In genomic region chr4:115742658-115743057, GRCm38 (mm10) we compare ENCODE assay signal across 28 mouse cellular contexts. TPM values are rescaled to one million over a fixed set of nuclear protein-coding genes. Genes with fewer than 3 reads are reported as not detected.
DNase-seq lines count a peak whose midpoint lies in the region; ATAC-seq and TF ChIP-seq lines count a peak whose summit lies in the region.
"Had no signal": no experiment of that assay in that cellular context is flagged by ENCODE, and none has a peak within 500 bp of the region (broad histone marks: within the 10 kb centered on the region; RNA-seq: fewer than 3 reads in every experiment).

No protein-coding gene starts in this region.

- no peak overlapping the region for H3K9ac ChIP-seq in heart, adult 2 months (ENCODE audit: low read depth, low read length)
- no peak overlapping the region for H3K9ac ChIP-seq in liver, postnatal 0 days (replicated peaks)
- H3K9ac ChIP-seq in MEL (ENCODE audit: control insufficient read depth, low read depth, low read length, poor library complexity, severe bottlenecking): no peak overlapping the region
- H3K9ac ChIP-seq in intestine, postnatal 0 days (ENCODE audit: low read depth, low read length): no peak overlapping the region
- H3K9ac ChIP-seq: limb, embryonic 12.5 days; neural tube, embryonic 15.5 days; stomach, embryonic 15.5 days had no signal

- TF ChIP-seq EP300 in heart, adult 2 months (IDR thresholded peaks at IDR 0.05; ENCODE audit: insufficient read depth, low read depth, low read length): no peak
- TF ChIP-seq EP300 in liver, postnatal 0 days (IDR thresholded peaks at IDR 0.05; ENCODE audit: low read depth): no peak
- no peak for TF ChIP-seq EP300 in MEL (IDR thresholded peaks at IDR 0.05; ENCODE audit: low read depth in 1 of 2, low read length in 2 of 2)

- H3K36me3 ChIP-seq in heart, adult 2 months (ENCODE audit: control insufficient read depth, insufficient read depth, low read length): peaks cover 13% of the 10 kb centered on the region
- H3K36me3 ChIP-seq in liver, postnatal 0 days (replicated peaks; ENCODE audit: insufficient read depth, low read length): peaks cover 25% of the 10 kb centered on the region
- peaks cover 11 to 32% of the 10 kb centered on the region in 2 experiments for H3K36me3 ChIP-seq in MEL (ENCODE audit: control insufficient read depth in 1 of 2, insufficient read depth in 2 of 2, low read length in 2 of 2)
- H3K36me3 ChIP-seq in intestine, postnatal 0 days (ENCODE audit: control insufficient read depth, insufficient read depth): peaks cover 36% of the 10 kb centered on the region

- H3K27me3 ChIP-seq in heart, adult 2 months (ENCODE audit: control insufficient read depth, insufficient read depth, low read length): no peaks in the 10 kb centered on the region
- no peaks in the 10 kb centered on the region for H3K27me3 ChIP-seq in liver, postnatal 0 days (ENCODE audit: insufficient read depth, low read length)
- no peaks in the 10 kb centered on the region for H3K27me3 ChIP-seq in MEL (ENCODE audit: control insufficient read depth in 1 of 2, insufficient read depth in 2 of 2, low read length in 2 of 2)
- no peaks in the 10 kb centered on the region for H3K27me3 ChIP-seq in intestine, postnatal 0 days (replicated peaks; ENCODE audit: control insufficient read depth, insufficient read depth, low read length)
- H3K27me3 ChIP-seq: limb, embryonic 12.5 days; neural tube, embryonic 15.5 days; stomach, embryonic 15.5 days had no signal

- peak; percentile 31 for TF ChIP-seq CTCF in heart, adult 2 months (IDR thresholded peaks at IDR 0.05)
- TF ChIP-seq CTCF in liver, postnatal 0 days (IDR thresholded peaks at IDR 0.05; ENCODE audit: low read depth): peak; percentile 16; the same call in 1 of the 2 replicates
- peak in 2 of 3 experiments; percentile 11 to 29; a peak in 3 of 6 replicates for TF ChIP-seq CTCF in MEL (IDR thresholded peaks at IDR 0.05 in 2 of 3, conservative IDR thresholded peaks at IDR 0.05 in 1 of 3; ENCODE audit: control insufficient read depth in 1 of 3, insufficient read depth in 1 of 3, low read depth in 2 of 3, low read length in 3 of 3, poor library complexity in 1 of 3, severe bottlenecking in 1 of 3)
- TF ChIP-seq CTCF in intestine, postnatal 0 days (IDR thresholded peaks at IDR 0.05; ENCODE audit: low read depth): peak; percentile 51

- H3K79me2 ChIP-seq in heart, adult 2 months (replicated peaks; ENCODE audit: control insufficient read depth, insufficient read depth, low read length): no peaks in the 10 kb centered on the region
- H3K79me2 ChIP-seq in MEL (ENCODE audit: control insufficient read depth, insufficient read depth, low read length, poor library complexity): peaks cover 14% of the 10 kb centered on the region

- no peak overlapping the region for H3K27ac ChIP-seq in heart, adult 2 months
- no peak overlapping the region for H3K27ac ChIP-seq in liver, postnatal 0 days (ENCODE audit: low read depth)
- H3K27ac ChIP-seq in MEL (ENCODE audit: control insufficient read depth, low read depth, low read length): no peak overlapping the region
- H3K27ac ChIP-seq in intestine, postnatal 0 days (ENCODE audit: low read depth, low read length): peak overlapping the region; percentile 68
- H3K27ac ChIP-seq: limb, embryonic 12.5 days; midbrain, embryonic 10.5 days; neural tube, embryonic 15.5 days; stomach, embryonic 15.5 days had no signal

- TF ChIP-seq POLR2A in heart, adult 2 months (IDR thresholded peaks at IDR 0.05; ENCODE audit: insufficient read depth, low read depth, low read length): no peak
- no peak for TF ChIP-seq POLR2A in MEL (IDR thresholded peaks at IDR 0.05; ENCODE audit: control insufficient read depth in 1 of 2, insufficient read depth in 1 of 2, low read depth in 1 of 2, low read length in 2 of 2, poor library complexity in 1 of 2)

- peaks cover 4% of the 10 kb centered on the region for H3K4me1 ChIP-seq in heart, adult 2 months (ENCODE audit: control insufficient read depth, insufficient read depth, low read length)
- peaks cover 13% of the 10 kb centered on the region for H3K4me1 ChIP-seq in liver, postnatal 0 days (ENCODE audit: insufficient read depth)
- H3K4me1 ChIP-seq in MEL (ENCODE audit: control insufficient read depth in 1 of 2, insufficient read depth in 2 of 2, low read length in 2 of 2): peaks cover 3 to 23% of the 10 kb centered on the region in 2 experiments; a peak in 2 of 4 replicates
- H3K4me1 ChIP-seq in intestine, postnatal 0 days (replicated peaks; ENCODE audit: control insufficient read depth, insufficient read depth, low read length): peaks cover 10% of the 10 kb centered on the region; the same call in 1 of the 2 replicates

- no peak; the same call in 1 of the 2 replicates for TF ChIP-seq RAD21 in MEL (IDR thresholded peaks at IDR 0.05; ENCODE audit: low read depth, low read length)

- no peak for ATAC-seq in liver, postnatal 0 days
- ATAC-seq in intestine, postnatal 0 days: no peak
- ATAC-seq: activated CD4-positive, CD25-positive, alpha-beta regulatory T cell, adult 4 months; CD4-positive, CD25-positive, alpha-beta regulatory T cell, adult 4 months; hindbrain, embryonic 16.5 days had no signal

- intact Hi-C loops in heart, adult 2 months (cut with DNase I): no loop called here
- intact Hi-C loops in heart, postnatal 10 days (cut with DNase I): no loop called here

- no peaks in the 10 kb centered on the region for H3K9me3 ChIP-seq in liver, postnatal 0 days (ENCODE audit: low read length)
- H3K9me3 ChIP-seq in MEL (replicated peaks; ENCODE audit: insufficient read depth, low read length): no peaks in the 10 kb centered on the region
- H3K9me3 ChIP-seq in intestine, postnatal 0 days (ENCODE audit: control insufficient read depth): no peaks in the 10 kb centered on the region
- H3K9me3 ChIP-seq: limb, embryonic 12.5 days; midbrain, embryonic 10.5 days; neural tube, embryonic 15.5 days; stomach, embryonic 15.5 days had no signal

- no peak overlapping the region for H3K4me3 ChIP-seq in heart, adult 2 months
- H3K4me3 ChIP-seq in liver, postnatal 0 days (ENCODE audit: low read depth, low read length): no peak overlapping the region
- H3K4me3 ChIP-seq in MEL (ENCODE audit: control insufficient read depth in 1 of 2, insufficient read depth in 1 of 2, low read depth in 2 of 2, low read length in 2 of 2): no peak overlapping the region
- H3K4me3 ChIP-seq in intestine, postnatal 0 days (ENCODE audit: low read depth, low read length): no peak overlapping the region
- H3K4me3 ChIP-seq: erythroblast, embryonic 14.5 days; limb, embryonic 12.5 days; midbrain, embryonic 10.5 days; neural tube, embryonic 15.5 days; stomach, embryonic 15.5 days had no signal

- H3K4me2 ChIP-seq in liver, postnatal 0 days (ENCODE audit: low read depth, low read length): no peak overlapping the region
- H3K4me2 ChIP-seq in intestine, postnatal 0 days (replicated peaks; ENCODE audit: low read depth): no peak overlapping the region
- H3K4me2 ChIP-seq: limb, embryonic 12.5 days; liver, embryonic 11.5 days; neural tube, embryonic 15.5 days; stomach, embryonic 15.5 days had no signal

- DNase-seq in heart, adult 2 months: no peak
- DNase-seq in heart, postnatal 10 days: no peak
- no peak for DNase-seq in liver, postnatal 0 days
- DNase-seq in liver (no peak), MEL (ENCODE audit: low read depth, low spot score) (no peak)
- DNase-seq in layer of hippocampus, adult 18-20 months (ENCODE audit: low spot score in 2 of 2): no peak
- DNase-seq: cerebellum, adult 2 months; cerebellum, postnatal 14 days; gastrocnemius, postnatal 25 days; kidney, postnatal 36 days; layer of hippocampus, adult 9-11 months; retina, postnatal 1 day; right cerebral cortex, postnatal 14 days; thymus, postnatal 14 days had no signal

TF ChIP-seq in MEL, 35 proteins besides CTCF, POLR2A, EP300 and RAD21 (continues in another document):
- TF ChIP-seq POLR2AphosphoS5 (IDR thresholded peaks at IDR 0.05; ENCODE audit: borderline replicate concordance, low read depth, low read length) (no peak), JUND (IDR thresholded peaks at IDR 0.05; ENCODE audit: low read depth, low read length) (no peak), MYC (IDR thresholded peaks at IDR 0.05; ENCODE audit: low read depth, low read length) (no peak), MXI1 (IDR thresholded peaks at IDR 0.05; ENCODE audit: low read depth, low read length) (no peak), NRF1 (IDR thresholded peaks at IDR 0.05; ENCODE audit: insufficient read depth, low read depth, low read length, poor library complexity, severe bottlenecking) (no peak), SMC3 (IDR thresholded peaks at IDR 0.05; ENCODE audit: low read depth, low read length) (no peak)

RNA-seq across cellular contexts. Expression of gene Efcab14, which starts 5.1 kb away (rescaled TPM):
- total RNA-seq in heart, adult 2 months (2021): 10 to 100 TPM; 38.7 to 40.1 TPM
- 20.4 and 34.4 TPM in 2 replicates for polyA plus RNA-seq in heart, adult 2 months (2012; rRNA removed)
- total RNA-seq in heart, postnatal 10 days (2021): 10 to 100 TPM; 36.7 to 38.9 TPM
- 8.3 and 8.4 TPM in 2 replicates for polyA plus RNA-seq in liver, postnatal 0 days (2015; fragmentation: Nextera tagmentation; extraction: Ambion mirVana)
- total RNA-seq in MEL (2012; rRNA removed): 10.4 and 11.7 TPM in 2 replicates
- 10 to 100 TPM in 1 of 2 experiments, not detected in 1; 17.1 TPM for polyA plus RNA-seq in MEL (2012; ENCODE audit: insufficient read depth in 1 of 2, insufficient read length in 2 of 2, low read depth in 1 of 2, low replicate concordance in 2 of 2, missing spikeins in 1 of 2)
- polyA plus RNA-seq in intestine, postnatal 0 days (2015; fragmentation: Nextera tagmentation; extraction: Ambion mirVana): 33.3 and 35.0 TPM in 2 replicates
- total RNA-seq in layer of hippocampus, adult 18-20 months (2021): 10 to 100 TPM; 53.6 to 56.3 TPM

RNA-seq across cellular contexts. Expression of gene Tex38, which starts 38.2 kb away (rescaled TPM):
- under 1 TPM; 0.39 to 0.94 TPM for total RNA-seq in heart, adult 2 months (2021)
- polyA plus RNA-seq in heart, adult 2 months (2012; rRNA removed): 0.47 and 1.2 TPM in 2 replicates
- under 1 TPM; 0.35 to 0.67 TPM for total RNA-seq in heart, postnatal 10 days (2021)
- polyA plus RNA-seq in liver, postnatal 0 days (2015; fragmentation: Nextera tagmentation; extraction: Ambion mirVana): 0.14 and 0.22 TPM in 2 replicates
- not detected in 2 replicates for total RNA-seq in MEL (2012; rRNA removed)
- polyA plus RNA-seq in MEL (2012; ENCODE audit: insufficient read depth in 1 of 2, insufficient read length in 2 of 2, low read depth in 1 of 2, low replicate concordance in 2 of 2, missing spikeins in 1 of 2): under 1 TPM in 1 of 2 experiments, not detected in 1; 0.15 TPM
- 0.33 and 0.44 TPM in 2 replicates for polyA plus RNA-seq in intestine, postnatal 0 days (2015; fragmentation: Nextera tagmentation; extraction: Ambion mirVana)
- not detected for total RNA-seq in layer of hippocampus, adult 18-20 months (2021)
- total RNA-seq: megakaryocyte progenitor cell, adult 5-6 weeks had no signal
- polyA plus RNA-seq: embryonic facial prominence, embryonic 14.5 days; erythroblast, embryonic 14.5 days; kidney, embryonic 14.5 days; liver, embryonic 16.5 days had no signal

RNA-seq across cellular contexts. Expression of gene Atpaf1, which starts 42.0 kb away (rescaled TPM):
- 10 to 100 TPM; 83.1 to 98.1 TPM for total RNA-seq in heart, adult 2 months (2021)
- 58.4 and 80.4 TPM in 2 replicates for polyA plus RNA-seq in heart, adult 2 months (2012; rRNA removed)
- 10 to 100 TPM; 53.1 to 54.6 TPM for total RNA-seq in heart, postnatal 10 days (2021)
- polyA plus RNA-seq in liver, postnatal 0 days (2015; fragmentation: Nextera tagmentation; extraction: Ambion mirVana): 14.5 and 15.2 TPM in 2 replicates
- total RNA-seq in MEL (2012; rRNA removed): 18.9 and 24.5 TPM in 2 replicates
- 10 to 100 TPM in 1 of 2 experiments, not detected in 1; 23.4 TPM for polyA plus RNA-seq in MEL (2012; ENCODE audit: insufficient read depth in 1 of 2, insufficient read length in 2 of 2, low read depth in 1 of 2, low replicate concordance in 2 of 2, missing spikeins in 1 of 2)
- polyA plus RNA-seq in intestine, postnatal 0 days (2015; fragmentation: Nextera tagmentation; extraction: Ambion mirVana): 40.8 and 43.2 TPM in 2 replicates
- total RNA-seq in layer of hippocampus, adult 18-20 months (2021): 10 to 100 TPM; 65.5 to 66.4 TPM
